Mouse (Mus musculus) cerebellum, postnatal 10 days (tissue): ENCODE measurements around the gene Adgrd1.

Source experiments
- DNase-seq, 2 experiments: peaks; one replicate each; pipeline ENCODE4 v3.0.0; 2021; ENCODE audit warnings: mixed read lengths in 2 of 2

The Adgrd1 gene

GRCm38 (mm10) chr5:129096511-129096910 is at the start of gene Adgrd1:
Gene Adgrd1, plus strand, starts transcription at chr5:129096750.
- no peak for DNase-seq

DNA sequence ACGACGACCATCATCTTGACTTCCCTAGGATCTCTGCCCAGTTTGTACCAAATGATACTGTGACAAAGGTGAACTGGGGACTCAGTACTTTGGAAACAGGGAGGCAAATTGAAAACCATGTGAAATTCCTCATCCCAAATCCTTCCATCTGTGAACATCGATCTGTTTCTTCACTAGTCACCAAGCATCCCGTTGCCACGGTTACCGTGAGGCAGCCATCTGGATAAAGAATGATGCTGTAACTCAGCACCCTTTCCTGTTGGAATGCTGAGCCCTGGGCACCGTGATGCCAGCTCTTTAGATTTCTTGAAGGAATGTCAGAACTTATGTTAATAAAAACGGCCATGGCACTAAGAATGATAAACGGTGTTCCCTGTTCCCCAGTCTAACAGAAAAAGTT is 47.2 kb upstream of the Adgrd1 start:
- peak; percentile 69 to 75 for DNase-seq

- DNase-seq = no peak
Measured at GRCm38 (mm10) chr5:129051910-129052309, 44.6 kb upstream of the Adgrd1 start.

GRCm38 (mm10) chr5:129052636-129053355 is 43.8 kb upstream of the Adgrd1 start:
- DNase-seq = no peak

DNA sequence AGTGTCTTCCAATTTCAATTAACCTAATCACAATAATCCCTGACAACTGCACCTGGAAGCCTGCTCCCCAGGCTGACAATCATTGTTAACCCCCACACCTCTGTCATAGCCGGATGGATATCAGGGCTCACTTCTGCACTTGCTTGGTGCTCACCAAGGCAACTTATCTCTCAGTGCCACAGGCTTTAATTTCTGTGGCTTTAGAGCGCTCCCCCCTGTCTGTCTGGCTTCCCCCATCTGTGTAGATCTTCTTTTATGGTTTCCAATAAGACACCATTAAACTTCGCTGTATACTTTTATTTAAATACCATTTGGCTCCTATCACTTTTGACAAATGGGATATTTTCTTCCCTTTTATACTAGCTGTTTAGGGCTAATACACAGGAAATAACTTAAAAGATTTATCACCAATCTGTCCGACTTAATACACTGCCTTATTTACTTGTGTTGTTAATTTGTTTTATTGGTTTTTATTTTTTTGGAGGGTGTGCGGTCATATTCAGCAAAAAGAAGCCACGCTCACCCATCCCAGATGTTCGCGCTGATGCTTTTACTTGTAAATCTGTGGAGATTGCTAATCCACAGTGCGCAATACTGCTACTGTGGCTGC is 41.8 kb upstream of the Adgrd1 start:
- DNase-seq = no peak

DNA sequence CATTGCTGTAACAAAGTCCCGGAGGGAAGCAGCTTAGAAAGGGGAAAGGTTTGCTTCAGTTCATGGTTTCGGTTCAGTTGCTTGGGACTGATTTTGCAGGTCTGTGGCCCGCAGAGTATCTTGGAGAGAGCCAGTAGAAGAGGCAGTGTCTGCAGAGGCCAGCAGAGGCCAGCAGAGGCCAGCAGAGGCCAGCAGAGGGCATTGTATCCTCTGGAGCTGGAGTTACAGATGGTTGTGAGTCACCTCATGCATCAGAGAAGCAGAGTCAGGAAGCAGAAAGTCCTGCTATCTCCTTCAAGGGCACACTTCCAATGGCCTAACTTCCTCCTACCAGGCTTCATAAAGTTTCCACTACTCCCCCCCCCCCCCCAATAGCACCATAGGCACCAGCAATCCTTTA is 37.4 kb upstream of the Adgrd1 start:
- DNase-seq = no peak

DNA sequence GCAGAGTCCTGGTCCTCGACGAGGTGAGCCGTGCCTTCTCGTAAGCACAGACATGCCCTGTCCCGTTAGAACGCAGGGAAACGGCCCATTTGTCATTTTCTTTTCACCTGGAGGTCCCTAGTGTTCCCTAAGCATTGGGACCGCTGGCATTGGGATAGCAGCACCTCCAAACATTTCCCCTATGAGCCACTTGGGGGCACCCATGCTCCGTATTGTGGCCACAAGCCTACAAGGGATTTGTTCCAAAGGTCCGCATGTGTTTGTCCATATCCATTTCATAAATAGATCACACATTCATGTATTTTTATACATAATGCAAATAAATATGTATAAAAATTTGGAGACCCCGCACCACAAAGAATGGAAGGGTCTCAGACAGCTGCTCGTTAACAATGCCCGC is 35.0 kb upstream of the Adgrd1 start:
- DNase-seq = peak; percentile 88 to 89

DNA sequence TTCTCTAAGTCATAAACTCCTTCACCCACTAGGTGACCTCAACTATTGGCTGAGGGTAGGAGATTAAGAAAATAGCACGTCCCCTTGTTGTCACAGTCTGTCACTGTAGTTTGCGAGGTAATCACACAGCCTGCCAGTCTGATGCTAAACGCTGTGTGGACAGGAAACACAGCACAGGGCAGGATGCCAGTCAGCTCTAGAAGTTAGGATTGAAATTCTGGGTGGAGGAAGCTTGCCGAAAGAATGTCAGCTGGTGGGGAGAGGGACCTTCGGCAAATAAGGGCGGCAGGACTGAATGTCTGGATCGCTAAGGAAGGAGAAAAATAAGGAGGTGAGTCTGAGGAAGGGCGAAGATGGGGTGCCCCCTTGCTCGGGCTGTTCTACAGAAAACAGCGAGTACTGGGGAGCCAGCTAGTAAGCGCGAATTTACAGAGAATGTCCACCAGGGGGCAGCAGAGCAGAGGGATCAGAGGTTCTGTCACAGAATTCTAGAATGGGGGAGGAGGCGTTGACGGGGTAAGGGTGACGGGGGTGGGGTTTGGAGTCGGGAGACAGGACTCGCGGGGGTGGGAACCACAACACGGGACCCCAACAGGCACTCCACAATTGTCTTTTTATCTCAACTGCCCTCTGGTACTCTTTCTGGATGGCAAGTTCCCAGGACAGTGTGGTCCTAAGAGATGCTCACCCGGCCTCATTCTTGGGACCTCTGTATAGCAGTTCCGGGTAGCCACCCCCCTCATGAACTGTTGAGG is 33.3 kb upstream of the Adgrd1 start:
- peak; percentile 92 to 95 for DNase-seq

DNA sequence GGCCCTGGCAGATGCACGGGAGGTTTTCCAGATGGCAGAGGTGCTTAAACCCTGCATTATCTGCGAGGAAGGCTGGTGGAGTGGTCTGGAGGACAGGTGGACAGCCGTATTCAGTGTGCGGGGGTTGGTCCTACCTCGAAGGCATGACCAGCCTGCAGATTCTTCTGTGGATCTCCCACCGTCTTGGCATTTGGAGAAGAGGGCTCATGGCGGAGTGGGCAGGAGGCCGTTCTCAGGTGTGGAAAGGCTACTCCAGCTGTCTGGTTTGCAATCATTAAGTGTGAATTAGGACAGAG is 32.8 kb upstream of the Adgrd1 start:
- DNase-seq = no peak

GRCm38 (mm10) chr5:129064186-129064585 is 32.4 kb upstream of the Adgrd1 start:
- DNase-seq = no peak

GRCm38 (mm10) chr5:129065301-129065700 is 31.2 kb upstream of the Adgrd1 start:
- no peak for DNase-seq

DNA sequence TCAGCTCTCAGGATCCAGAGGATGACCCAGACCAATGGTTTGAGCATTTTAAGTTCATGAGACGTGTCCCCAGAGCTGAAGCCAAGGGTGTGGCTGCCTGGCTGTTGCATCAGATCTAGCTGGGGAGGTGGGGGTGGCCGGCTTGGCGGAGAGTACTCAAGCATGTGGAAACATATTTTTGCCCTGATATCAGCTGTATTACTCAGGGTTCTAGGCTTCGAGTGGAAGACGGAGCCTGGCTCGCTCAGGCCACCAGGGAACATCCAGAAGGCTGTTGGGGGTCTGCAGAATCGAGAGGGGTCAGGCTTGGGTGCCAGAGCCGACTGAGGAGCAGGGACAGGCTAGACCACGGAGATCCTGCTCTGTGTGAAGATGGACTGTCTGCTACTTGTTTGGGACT is 30.6 kb upstream of the Adgrd1 start:
- no peak for DNase-seq

GRCm38 (mm10) chr5:129066541-129067230 is 29.9 kb upstream of the Adgrd1 start:
- DNase-seq = no peak

DNA sequence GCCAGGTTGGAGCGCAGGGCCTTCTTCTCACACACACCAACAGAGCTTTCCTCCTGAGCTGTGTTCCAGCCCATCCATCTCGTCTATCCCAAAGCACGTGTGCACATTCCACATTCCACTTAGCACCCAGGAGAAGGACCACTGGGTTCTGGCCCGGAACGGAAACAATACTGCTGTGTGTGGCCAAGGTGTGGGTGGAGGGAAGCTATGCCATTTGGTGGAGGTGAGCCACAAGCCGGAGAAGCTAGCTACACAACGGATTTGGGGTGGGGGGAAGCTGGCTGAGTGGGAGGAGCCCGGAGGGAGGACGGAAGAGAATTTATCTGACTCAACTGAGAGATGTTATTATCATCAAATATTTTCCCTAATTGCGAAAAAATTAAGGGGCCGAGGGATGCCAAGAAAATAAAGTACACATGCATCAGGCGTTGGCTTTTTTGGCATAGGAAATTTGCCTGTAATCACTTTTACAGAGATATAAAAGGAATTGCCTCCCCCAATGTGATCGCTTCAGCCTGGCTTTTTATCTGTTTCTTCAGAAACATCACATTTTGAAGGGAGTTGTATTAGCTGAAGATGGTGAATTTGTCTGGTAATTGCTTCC is 29.2 kb upstream of the Adgrd1 start:
- DNase-seq = no peak

DNA sequence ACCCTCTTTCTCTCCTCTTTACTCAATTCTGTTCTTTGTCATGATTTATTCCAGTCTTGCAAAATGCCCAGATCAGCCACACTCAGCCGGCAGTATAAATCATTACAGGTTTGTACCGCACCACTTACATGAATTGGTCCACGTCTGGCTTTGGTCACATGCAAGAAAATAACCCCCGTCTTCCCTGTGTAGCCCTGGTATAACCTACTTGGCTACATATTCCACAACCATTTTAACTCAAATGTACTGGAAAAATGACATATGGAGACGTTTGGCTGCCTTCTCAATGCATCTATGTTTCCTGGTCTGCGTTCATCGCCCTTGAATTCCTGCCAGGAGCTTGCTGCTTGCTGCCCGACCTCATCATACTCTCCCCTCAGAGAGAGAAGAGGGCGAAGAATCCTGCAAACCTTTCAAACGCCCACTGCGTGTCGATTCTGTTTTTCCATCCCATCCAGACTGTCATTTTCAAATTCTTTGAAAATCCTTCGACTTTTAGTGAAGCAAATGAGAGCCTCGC is 24.7 kb upstream of the Adgrd1 start:
- DNase-seq = peak; percentile 94

GRCm38 (mm10) chr5:129073404-129073803 is 23.1 kb upstream of the Adgrd1 start:
- DNase-seq = no peak

DNA sequence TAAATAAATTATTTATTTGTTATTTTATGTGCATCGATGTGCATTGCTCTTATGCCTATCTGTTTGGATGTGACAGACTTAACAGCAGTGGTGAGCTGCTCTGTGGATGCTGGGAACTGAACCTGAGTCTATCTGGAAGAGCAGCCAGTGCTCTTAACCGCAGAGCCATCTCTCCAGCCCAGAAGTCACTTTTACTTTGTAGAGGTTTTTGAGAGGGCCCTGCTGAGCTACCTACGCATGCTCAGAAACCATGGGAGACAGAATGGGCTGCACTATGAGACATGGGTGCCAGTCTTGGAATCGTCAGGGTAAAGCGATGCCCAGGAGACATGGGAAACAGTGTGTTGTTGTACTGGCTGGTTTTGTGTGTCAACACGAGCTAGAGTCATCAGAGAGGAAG is 20.5 kb upstream of the Adgrd1 start:
- no peak for DNase-seq

DNA sequence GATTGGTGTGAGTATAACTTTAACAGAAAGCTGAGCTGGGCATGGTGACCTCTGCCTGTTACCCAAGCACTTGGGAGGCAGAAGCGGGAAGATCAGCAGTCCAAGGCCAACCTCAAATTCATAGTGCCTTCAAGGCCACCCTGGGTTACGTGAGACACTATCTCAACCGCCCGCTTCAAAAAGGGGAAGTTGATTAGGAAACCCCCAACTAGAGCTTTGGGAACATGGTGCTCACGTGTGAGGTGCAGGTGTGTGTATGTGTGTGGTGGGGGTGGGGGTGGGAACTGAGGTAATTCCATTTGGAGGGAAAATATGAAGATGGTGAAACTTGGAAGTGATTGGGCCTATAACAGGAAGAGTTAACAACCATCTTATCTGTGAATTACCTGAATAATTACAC is 19.3 kb upstream of the Adgrd1 start:
- no peak for DNase-seq

- no peak for DNase-seq
Measured at GRCm38 (mm10) chr5:129081521-129081920, 15.0 kb upstream of the Adgrd1 start.

GRCm38 (mm10) chr5:129085153-129085552 is 11.4 kb upstream of the Adgrd1 start:
- DNase-seq = no peak

DNA sequence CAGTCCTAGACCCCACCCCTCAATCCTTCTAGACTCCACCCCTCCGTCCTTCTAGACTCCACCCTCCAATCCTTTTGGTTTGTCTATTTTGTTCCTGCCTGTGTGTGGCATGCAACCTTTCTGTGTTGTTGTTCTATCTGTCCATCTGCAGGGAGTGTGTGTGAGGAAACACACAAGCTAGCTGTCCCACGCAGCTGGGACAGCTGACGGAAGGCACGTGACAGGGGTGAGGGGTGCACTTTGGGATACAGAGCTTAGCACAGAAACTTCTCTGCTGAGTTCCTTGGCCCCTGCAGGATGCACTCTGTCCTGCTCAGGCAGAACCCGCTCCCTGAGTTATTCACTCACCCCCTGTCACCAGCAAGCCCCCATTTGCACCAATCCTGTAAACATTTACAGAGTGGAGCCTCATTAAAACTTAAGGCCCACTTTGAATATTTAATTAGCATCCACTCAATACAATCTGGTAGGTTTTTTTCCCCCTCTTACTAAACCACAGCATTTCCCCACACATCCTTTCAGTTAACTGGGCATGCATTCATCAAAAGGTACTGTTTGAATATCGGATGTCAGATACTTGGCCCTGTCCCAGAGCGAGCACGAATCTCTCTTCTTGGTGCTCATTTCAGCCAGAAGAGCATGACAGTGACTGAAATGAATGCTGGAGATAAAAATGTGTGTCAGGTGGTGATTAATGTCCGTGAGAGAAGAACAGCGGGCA is 4.0 kb upstream of the Adgrd1 start:
- DNase-seq = no peak

DNA sequence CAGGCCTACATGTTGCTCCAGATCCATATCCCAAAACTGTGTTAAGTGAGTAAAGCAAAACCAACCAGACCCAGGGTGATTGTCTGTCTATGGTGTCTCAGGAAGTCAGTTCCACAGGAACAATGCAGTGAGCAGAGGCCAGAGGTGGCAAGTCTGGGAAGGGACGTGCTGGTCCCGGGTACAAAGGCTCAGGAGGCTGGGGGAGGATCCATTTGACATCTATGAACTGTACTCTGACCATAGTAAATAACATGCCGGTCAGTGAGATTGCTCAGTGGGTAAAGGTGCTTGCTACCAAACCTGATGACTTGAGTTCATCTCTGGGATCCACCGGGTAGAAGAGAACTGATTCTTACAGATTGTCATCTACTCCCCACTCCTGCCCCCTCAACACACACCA is 3.4 kb upstream of the Adgrd1 start:
- DNase-seq = no peak
